Mouse (Mus musculus) hindlimb bud, embryonic 11.5 days (tissue): ENCODE measurements around the gene Celf1.

Source experiments
- DNase-seq: peaks from one replicate; pipeline ENCODE4 v3.0.0-alpha.2; 2012; ENCODE audit warnings: low read depth, low spot score; ENCODE audit errors: extremely low spot score

Gene Celf1

GRCm38 (mm10) chr2:90938362-90938761, 1.8 kb upstream of the Celf1 start:
- DNase-seq, result no peak

- no peak for DNase-seq
Observed at GRCm38 (mm10) chr2:90939750-90940149, 432 bp upstream of the Celf1 start.

GRCm38 (mm10) chr2:90941744-90942143, 1.6 kb downstream of the Celf1 start:
- no peak for DNase-seq

GRCm38 (mm10) chr2:90950149-90950548, 10.0 kb downstream of the Celf1 start:
- no peak for DNase-seq

GRCm38 (mm10) chr2:90950582-90951194, 10.5 kb downstream of the Celf1 start:
- DNase-seq, result no peak

- DNase-seq, result no peak
Observed at GRCm38 (mm10) chr2:90953461-90953860, 13.3 kb downstream of the Celf1 start.

- no peak for DNase-seq
Observed at GRCm38 (mm10) chr2:90956053-90956452, 15.9 kb downstream of the Celf1 start.

GRCm38 (mm10) chr2:90958856-90959255, 18.7 kb downstream of the Celf1 start:
- DNase-seq, result no peak

GRCm38 (mm10) chr2:90960012-90960411, 19.8 kb downstream of the Celf1 start:
- no peak for DNase-seq

- no peak for DNase-seq
Observed at GRCm38 (mm10) chr2:90963304-90963703, 23.1 kb downstream of the Celf1 start.

- no peak for DNase-seq
Observed at GRCm38 (mm10) chr2:90964811-90965465, 24.8 kb downstream of the Celf1 start.

- no peak for DNase-seq
Observed at GRCm38 (mm10) chr2:90965466-90966080, 25.4 kb downstream of the Celf1 start.

- DNase-seq, result no peak
Observed at GRCm38 (mm10) chr2:90970606-90971005, 30.4 kb downstream of the Celf1 start.

- no peak for DNase-seq
Observed at GRCm38 (mm10) chr2:90974101-90974500, 33.9 kb downstream of the Celf1 start.

GRCm38 (mm10) chr2:90975181-90975835, 35.1 kb downstream of the Celf1 start:
- DNase-seq, result no peak

GRCm38 (mm10) chr2:90976590-90976989, 36.4 kb downstream of the Celf1 start:
- no peak for DNase-seq

GRCm38 (mm10) chr2:90977291-90977690, 37.1 kb downstream of the Celf1 start:
- DNase-seq, result no peak

GRCm38 (mm10) chr2:90986055-90986454, 45.9 kb downstream of the Celf1 start:
- DNase-seq, result no peak

- no peak for DNase-seq
Observed at GRCm38 (mm10) chr2:91008536-91008935, 68.4 kb downstream of the Celf1 start.

- no peak for DNase-seq
Observed at GRCm38 (mm10) chr2:91013881-91014280, 73.7 kb downstream of the Celf1 start.

- no peak for DNase-seq
Observed at GRCm38 (mm10) chr2:91015386-91015785, 75.2 kb downstream of the Celf1 start.
